Mouse (Mus musculus) neural tube, embryonic 11.5 days (tissue): Measurements from ENCODE around the gene 4930550C14Rik. TPM values are rescaled to one million over a fixed set of nuclear protein-coding genes. Genes with fewer than 3 reads are reported as not detected.

Source experiments
- microRNA-seq: library from miRNA; unstranded; fragments of <30 nt; microRNA quantifications from one replicate; pipeline ENCODE4, GENCODE M21; 2016
- polyA plus RNA-seq: library from polyadenylated mRNA; unstranded; fragments of >200 nt; fragmentation: Nextera tagmentation; extraction: Ambion mirVana; gene quantifications from 2 replicates; pipeline ENCODE4 v1.2.1, GENCODE M21; 2014

4930550C14Rik gene
- polyA plus RNA-seq, 1 experiment from 2014 or later = 0.56 TPM

Small RNA genes lying within 50 kb of the gene (microRNA-seq; reads per million reads assigned to microRNA genes)
- not detected for gene Mir130c

Other genes starting within 250 kb of the 4930550C14Rik start
- 32.4 and 32.7 TPM in 2 replicates for gene Ddx10, start 154.3 kb upstream of the 4930550C14Rik start, polyA plus RNA-seq
- 0.55 and 0.56 TPM in 2 replicates for gene Exph5, start 100.7 kb upstream of the 4930550C14Rik start, polyA plus RNA-seq
- gene Kdelc2, start 18.3 kb upstream of the 4930550C14Rik start, polyA plus RNA-seq = 7.7 and 7.8 TPM in 2 replicates
- 14.0 and 18.6 TPM in 2 replicates for gene Atm, start 134.4 kb downstream of the 4930550C14Rik start, polyA plus RNA-seq
- 22.6 and 22.8 TPM in 2 replicates for gene Npat, start 134.7 kb downstream of the 4930550C14Rik start, polyA plus RNA-seq
- gene Acat1, start 208.1 kb downstream of the 4930550C14Rik start, polyA plus RNA-seq = 60.0 and 68.1 TPM in 2 replicates